Mouse (Mus musculus) ovary, postnatal 10 days (tissue): ENCODE measurements around the gene Dgkz.
A peak's percentile ranks its signal among the peaks of the same experiment; 100 is the strongest.

Experiments
- DNase-seq: peaks from one replicate; pipeline ENCODE4 v3.0.0; 2022; ENCODE audit warnings: low spot score

The Dgkz gene

GRCm38 (mm10) chr2:91921181-91921789, 54.4 kb downstream of the Dgkz start:
- DNase-seq = peak; percentile 63

DNA sequence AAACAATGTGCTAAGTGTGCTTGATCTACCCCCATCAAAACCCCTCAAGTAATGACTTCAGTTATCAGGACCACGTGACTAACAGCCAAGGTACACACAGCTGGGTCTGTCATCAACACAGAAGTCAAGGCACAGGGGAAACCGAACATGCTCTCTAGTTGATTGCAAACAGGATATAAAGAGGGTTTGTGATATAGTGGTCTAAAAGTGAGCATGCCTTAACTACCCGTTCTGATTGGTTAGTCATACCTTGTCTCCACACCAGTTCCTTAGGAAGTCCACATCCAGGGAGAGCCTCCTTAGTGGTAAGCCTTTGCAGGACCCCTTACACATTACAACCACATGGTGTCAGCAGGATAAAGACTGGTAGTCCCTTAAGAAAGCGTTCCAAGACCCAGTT, 55.5 kb downstream of the Dgkz start:
- no peak for DNase-seq

DNA sequence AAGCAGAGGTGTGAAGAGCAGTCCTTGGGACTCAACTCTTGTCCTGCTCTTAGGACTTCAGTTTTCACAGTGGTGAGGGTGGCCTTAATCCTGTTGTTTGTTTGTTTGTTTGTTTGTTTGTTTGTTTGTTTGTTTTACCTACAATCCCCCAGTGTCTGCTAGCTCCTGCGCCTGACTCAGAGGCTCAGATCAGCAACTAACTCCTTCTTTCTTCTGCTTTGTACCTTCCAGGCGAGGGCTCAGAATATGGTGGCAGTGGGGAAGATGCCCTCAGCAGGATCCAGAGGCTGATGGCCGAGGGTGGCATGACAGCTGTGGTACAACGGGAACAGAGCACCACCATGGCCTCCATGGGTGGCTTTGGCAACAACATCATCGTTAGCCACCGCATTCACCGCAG, 58.6 kb downstream of the Dgkz start:
- DNase-seq = no peak

- no peak for DNase-seq
These were observed 59.2 kb downstream of the Dgkz start for GRCm38 (mm10) chr2:91916346-91916977.

GRCm38 (mm10) chr2:91913328-91914110, 62.1 kb downstream of the Dgkz start:
- DNase-seq = no peak

- DNase-seq = no peak
These were observed 63.0 kb downstream of the Dgkz start for GRCm38 (mm10) chr2:91912616-91913015.

- DNase-seq = no peak
These were observed 69.5 kb downstream of the Dgkz start for GRCm38 (mm10) chr2:91906141-91906540.

- no peak for DNase-seq
These were observed 70.9 kb downstream of the Dgkz start for GRCm38 (mm10) chr2:91904618-91905307.

DNA sequence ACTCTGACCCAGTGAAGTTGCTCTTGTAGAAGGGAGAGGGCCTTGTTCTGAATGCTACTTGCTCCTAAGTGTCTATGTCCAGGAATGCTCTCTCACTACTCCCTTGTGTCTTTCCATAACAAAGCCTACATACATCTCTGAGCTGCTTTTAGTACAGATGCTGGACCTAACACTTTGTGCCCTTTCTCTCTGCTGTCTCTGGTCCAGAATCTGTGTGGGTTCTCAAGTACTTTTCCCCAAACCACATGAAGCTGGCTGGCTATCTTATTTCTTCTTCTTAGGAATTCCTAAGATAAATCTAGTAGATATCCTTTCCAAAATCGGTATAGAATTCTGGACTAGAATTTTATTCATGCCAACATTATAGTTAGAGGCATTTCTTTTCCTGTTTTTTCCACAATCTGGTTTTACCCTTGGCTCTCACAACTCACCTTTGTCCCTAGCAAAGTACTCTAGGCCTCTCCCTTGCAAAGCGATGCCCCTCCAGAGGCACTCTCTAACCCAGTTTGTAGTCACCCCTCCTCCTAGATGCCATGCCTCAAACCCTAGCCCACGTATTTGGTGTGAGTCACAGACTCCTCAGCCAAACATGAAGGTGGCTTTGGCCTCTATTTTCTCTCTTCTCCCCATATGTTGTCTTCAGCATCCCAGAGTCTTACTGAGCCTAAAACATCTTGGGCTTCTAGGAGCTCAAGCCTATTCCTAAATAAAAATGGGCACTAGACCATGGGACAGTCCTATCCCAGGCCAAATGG, 72.3 kb downstream of the Dgkz start:
- no peak for DNase-seq

DNA sequence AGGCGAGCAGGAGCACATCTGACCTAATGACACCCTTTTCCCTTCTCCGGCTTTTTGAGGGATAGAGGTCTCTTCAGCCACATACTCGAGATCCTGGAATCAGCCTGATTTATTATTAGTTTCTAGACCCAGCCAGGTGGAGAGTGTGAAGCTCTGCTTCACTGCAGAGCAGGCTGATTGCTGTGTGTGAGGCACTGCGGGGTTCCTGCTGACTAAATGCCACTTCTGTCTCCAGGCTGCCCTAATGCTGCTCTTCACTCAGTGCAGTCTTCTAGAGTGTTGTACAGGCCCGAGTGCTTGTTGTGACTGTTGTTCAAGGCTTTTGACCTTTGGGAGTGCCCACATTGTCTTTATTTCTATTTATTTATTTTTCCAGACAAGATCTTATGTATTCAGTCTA, 73.3 kb downstream of the Dgkz start:
- no peak for DNase-seq

DNA sequence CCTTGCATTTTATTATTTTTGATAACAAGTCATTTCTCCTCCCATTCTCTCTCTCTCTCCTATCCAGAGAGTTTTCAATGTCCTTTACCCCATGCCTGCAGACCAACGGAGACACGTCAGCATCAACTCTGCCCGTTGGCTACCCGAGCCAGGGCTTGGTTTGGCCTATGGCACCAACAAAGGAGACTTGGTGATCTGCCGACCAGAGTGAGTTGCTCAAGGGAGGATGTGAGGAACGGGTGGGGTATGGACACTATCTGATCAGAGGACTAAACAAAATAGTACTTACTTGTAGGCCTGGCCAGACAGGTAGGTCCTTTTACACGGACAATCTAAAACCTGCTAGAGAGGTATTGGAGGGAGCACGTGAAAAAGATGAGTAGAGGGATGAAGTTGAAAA, 75.2 kb downstream of the Dgkz start:
- no peak for DNase-seq

- no peak for DNase-seq
These were observed 76.5 kb downstream of the Dgkz start for GRCm38 (mm10) chr2:91899141-91899540.

GRCm38 (mm10) chr2:91897968-91898367, 77.7 kb downstream of the Dgkz start:
- DNase-seq = no peak

DNA sequence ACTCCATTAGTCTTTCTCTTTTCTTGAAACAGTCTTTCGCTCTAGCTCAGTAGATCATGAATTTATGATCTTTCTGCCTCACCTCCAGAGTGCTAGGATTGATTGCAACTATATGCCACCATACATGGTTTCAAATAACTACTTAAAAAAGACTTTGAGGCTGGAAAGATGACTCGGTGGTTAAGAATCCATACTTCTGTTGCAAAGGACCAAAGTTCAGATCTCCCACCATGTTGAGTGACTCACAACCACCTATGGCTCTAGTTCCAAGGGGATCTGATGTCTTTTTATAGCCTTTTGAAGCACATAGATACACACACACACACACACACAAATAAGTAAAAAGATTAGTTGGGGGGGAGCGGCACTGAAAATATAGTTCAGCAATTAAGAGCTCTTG, 80.3 kb downstream of the Dgkz start:
- no peak for DNase-seq

- no peak for DNase-seq
These were observed 80.9 kb downstream of the Dgkz start for GRCm38 (mm10) chr2:91894716-91895115.

GRCm38 (mm10) chr2:91884616-91885015, 91.0 kb downstream of the Dgkz start:
- DNase-seq = no peak

DNA sequence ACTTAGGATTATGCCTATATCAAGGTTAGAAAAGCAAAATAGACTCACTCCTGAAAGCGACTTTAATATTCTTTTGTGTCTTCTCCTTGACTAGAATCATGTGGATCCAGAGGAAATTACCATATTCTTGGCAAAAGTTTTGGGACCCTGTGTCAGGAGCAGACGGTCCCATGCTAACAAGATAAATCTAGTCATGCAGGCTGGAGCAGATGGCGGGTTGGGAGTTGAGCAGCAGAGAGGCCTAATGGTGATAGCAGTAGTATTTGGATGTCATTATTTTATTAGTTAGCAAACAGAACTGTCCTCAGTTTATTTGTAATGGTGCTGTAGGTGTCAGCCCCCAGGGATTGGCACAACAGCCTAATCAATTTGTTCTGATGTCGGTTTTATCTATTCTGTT, 91.7 kb downstream of the Dgkz start:
- DNase-seq = no peak
